Mouse (Mus musculus) adrenal gland, adult 18-20 months (tissue): ENCODE measurements around the gene Spp2. TPM values are rescaled to one million over a fixed set of nuclear protein-coding genes. Genes with fewer than 3 reads are reported as not detected.
"Not testable (repeated sequence)": the region's sequence is repeated elsewhere in the genome, so short reads cannot be mapped to it uniquely, and the experiment has no call there.

Source experiments
- DNase-seq, 2 experiments: peaks; one replicate each; pipeline ENCODE4 v3.0.0; 2021 to 2022; ENCODE audit warnings: low spot score in 2 of 2
- total RNA-seq, 2 experiments: library from RNA; stranded (reverse); gene quantifications; 1 replicate in 1 of 2; 2 replicates in 1 of 2; pipeline ENCODE4 v1.2.3; 2021

Spp2 gene
- total RNA-seq, 2 experiments from 2014 or later, result 0.63 TPM; not detected in 1

GRCm38 (mm10) chr1:88433096-88433883, 26.5 kb downstream of the Spp2 start:
- DNase-seq, result no peak

GRCm38 (mm10) chr1:88434057-88434456, 27.3 kb downstream of the Spp2 start:
- no peak for DNase-seq

- DNase-seq, result no peak
Measured at GRCm38 (mm10) chr1:88437206-88438126, 30.7 kb downstream of the Spp2 start.

GRCm38 (mm10) chr1:88443383-88443782, 36.6 kb downstream of the Spp2 start:
- DNase-seq, result no peak

- no peak for DNase-seq
Measured at GRCm38 (mm10) chr1:88445400-88445799, 38.6 kb downstream of the Spp2 start.

GRCm38 (mm10) chr1:88446270-88447030, 39.7 kb downstream of the Spp2 start:
- no peak for DNase-seq

GRCm38 (mm10) chr1:88447483-88447882, 40.7 kb downstream of the Spp2 start:
- no peak for DNase-seq

- not testable (repeated sequence) for DNase-seq
Measured at GRCm38 (mm10) chr1:88448094-88448493, 41.3 kb downstream of the Spp2 start.

- no peak for DNase-seq
Measured at GRCm38 (mm10) chr1:88449741-88450140, 43.0 kb downstream of the Spp2 start.

GRCm38 (mm10) chr1:88450668-88451067, 43.9 kb downstream of the Spp2 start:
- DNase-seq, result no peak

GRCm38 (mm10) chr1:88452198-88452597, 45.4 kb downstream of the Spp2 start:
- DNase-seq, result no peak

- no peak for DNase-seq
Measured at GRCm38 (mm10) chr1:88454703-88455102, 47.9 kb downstream of the Spp2 start.

GRCm38 (mm10) chr1:88455761-88456160, 49.0 kb downstream of the Spp2 start:
- no peak for DNase-seq

- peak; percentile 66 to 68 for DNase-seq
Measured at GRCm38 (mm10) chr1:88456451-88457072, 49.8 kb downstream of the Spp2 start.

- no peak for DNase-seq
Measured at GRCm38 (mm10) chr1:88459196-88459595, 52.4 kb downstream of the Spp2 start.

GRCm38 (mm10) chr1:88459655-88460054, 52.9 kb downstream of the Spp2 start:
- no peak for DNase-seq

- no peak for DNase-seq
Measured at GRCm38 (mm10) chr1:88461096-88461495, 54.3 kb downstream of the Spp2 start.

- DNase-seq, result no peak
Measured at GRCm38 (mm10) chr1:88462484-88462883, 55.7 kb downstream of the Spp2 start.

- no peak for DNase-seq
Measured at GRCm38 (mm10) chr1:88463241-88463640, 56.5 kb downstream of the Spp2 start.

- DNase-seq, result no peak
Measured at GRCm38 (mm10) chr1:88464109-88464905, 57.5 kb downstream of the Spp2 start.
